Mouse (Mus musculus) brain, embryonic 14.5 days (tissue): ENCODE data around the gene Gm8220. TPM values are rescaled to one million over a fixed set of nuclear protein-coding genes. Genes with fewer than 3 reads are reported as not detected.
"Not testable (repeated sequence)": the region's sequence is repeated elsewhere in the genome, so short reads cannot be mapped to it uniquely, and the experiment has no call there.

Experiments used
- DNase-seq: peaks from one replicate; pipeline ENCODE4 v3.0.0-alpha.2; 2011; ENCODE audit warnings: low read depth
- CTCF ChIP-seq: fragments of 200-500 bp; IDR thresholded peaks from 2 replicates; pipeline ENCODE4 v1.5.1; 2012; ENCODE audit warnings: inconsistent platforms, mild to moderate bottlenecking, moderate library complexity, borderline replicate concordance; ENCODE audit not compliant: insufficient read depth, insufficient read length; ENCODE audit errors: extremely low read depth
- POLR2A ChIP-seq: fragments of 200-500 bp; IDR thresholded peaks from 2 replicates; pipeline ENCODE4 v1.6.1; 2012; ENCODE audit warnings: mild to moderate bottlenecking, inconsistent platforms, borderline replicate concordance; ENCODE audit not compliant: poor library complexity, insufficient read depth, insufficient read length, severe bottlenecking; ENCODE audit errors: extremely low read depth
- polyA plus RNA-seq: library from polyadenylated mRNA; depleted of rRNA; stranded (reverse); fragments of >200 nt; gene quantifications from 2 replicates; pipeline ENCODE4 v1.2.3, GENCODE M21; 2012; rRNA removed

Gene Gm8220
- not detected in 2 replicates for polyA plus RNA-seq

- not testable (repeated sequence) for DNase-seq
These were observed at the start of gene Gm8220 for GRCm38 (mm10) chr14:44285280-44285679. Gm8220 (plus strand) TSS chr14:44285580.

DNA sequence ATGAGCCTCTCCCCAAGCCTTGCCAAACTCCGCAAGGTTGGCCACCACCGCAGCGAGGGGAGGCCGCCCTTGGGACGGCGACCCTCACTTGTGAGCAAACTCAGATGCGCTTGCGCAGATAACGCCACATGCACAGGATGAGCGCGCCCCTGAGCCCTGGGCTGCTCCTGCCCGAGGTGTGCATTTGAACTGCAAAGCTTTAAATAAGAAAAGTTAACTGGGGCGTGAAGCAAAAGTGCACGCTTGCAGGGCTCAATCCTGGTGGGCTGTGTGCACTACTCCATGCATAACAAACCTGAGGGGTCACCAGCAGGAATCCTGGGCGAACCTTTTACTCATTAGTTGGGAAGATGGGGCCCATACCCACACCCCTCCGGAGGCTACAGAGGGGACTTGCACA is 37.3 kb upstream of the Gm8220 start:
- TF ChIP-seq CTCF (no peak), POLR2A (no peak)
- DNase-seq, result no peak

DNA sequence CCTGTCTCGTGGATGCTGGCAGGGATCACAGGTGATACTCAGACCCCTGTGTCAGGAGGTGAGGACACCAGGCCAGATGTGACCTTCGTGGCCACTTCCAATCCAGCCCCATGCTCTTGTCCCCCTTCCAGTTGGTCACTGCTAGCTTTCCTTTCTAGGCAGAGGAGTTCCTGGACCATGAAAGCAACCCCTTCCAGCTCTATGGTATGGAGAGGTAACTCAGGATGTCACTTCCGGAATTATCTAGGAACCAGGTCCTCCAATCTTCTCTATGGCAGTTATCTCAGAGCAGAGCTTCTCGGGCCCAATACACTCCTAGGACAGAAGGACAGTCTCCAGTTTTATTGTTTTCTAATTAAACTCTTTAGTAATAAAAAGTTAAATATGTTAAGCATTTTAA is 26.7 kb downstream of the Gm8220 start:
- DNase-seq, result not testable (repeated sequence)

DNA sequence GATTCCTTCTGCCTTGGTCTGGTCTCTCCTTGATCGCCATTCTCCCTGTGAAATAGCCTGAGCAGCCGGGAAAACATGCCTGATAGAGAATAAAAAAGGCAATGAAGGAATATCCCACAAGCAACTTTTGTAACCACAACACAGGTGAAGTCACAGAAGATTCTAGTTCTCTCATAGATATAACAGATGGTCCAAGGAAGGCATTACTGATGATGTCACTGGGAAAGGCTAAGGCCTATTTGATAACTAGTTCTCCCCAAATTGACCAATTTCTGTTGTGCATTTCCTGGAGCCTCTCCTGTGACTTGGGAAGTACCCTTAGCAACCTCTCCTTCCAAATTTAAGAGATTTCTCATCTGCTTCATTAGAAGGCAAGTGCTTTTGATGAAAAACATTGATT is 53.1 kb downstream of the Gm8220 start, which contains the start of gene Gm5930:
Gm5930 (minus strand) TSS at position 101 of the 400 bp plus-strand sequence.
- not testable (repeated sequence) for DNase-seq

Other genes with a start within 250 kb of the Gm8220 start
- 0.12 and 0.14 TPM in 2 replicates for gene Ear2, start 182.9 kb upstream of the Gm8220 start, polyA plus RNA-seq
- gene Gm3327, start 161.7 kb upstream of the Gm8220 start, polyA plus RNA-seq, result not detected in 2 replicates
- not detected in 2 replicates for gene Gm8212, start 87.9 kb upstream of the Gm8220 start, polyA plus RNA-seq
- not detected in 2 replicates for gene 4930503E14Rik, start 72.3 kb upstream of the Gm8220 start, polyA plus RNA-seq
- not detected in 2 replicates for gene Gm5930, start 53.0 kb downstream of the Gm8220 start, polyA plus RNA-seq
- 0.05 TPM in 1 of 2 replicates, not detected in the other for gene Gm8229, start 79.8 kb downstream of the Gm8220 start, polyA plus RNA-seq
- not detected in 2 replicates for gene Gm3371, start 125.1 kb downstream of the Gm8220 start, polyA plus RNA-seq
- not detected in 2 replicates for gene Gm8232, start 148.1 kb downstream of the Gm8220 start, polyA plus RNA-seq
- not detected in 2 replicates for gene BC061237, start 206.9 kb downstream of the Gm8220 start, polyA plus RNA-seq
- not detected in 2 replicates for gene Gm17093, start 232.7 kb downstream of the Gm8220 start, polyA plus RNA-seq